Mouse (Mus musculus) testis, adult 2 months (tissue): ENCODE results near the gene Plcb3.

Experiments used
- CTCF ChIP-seq: fragments of 200-500 bp; IDR thresholded peaks from 2 replicates; pipeline ENCODE4 v1.5.1; 2012; ENCODE audit warnings: low read depth, mild to moderate bottlenecking, inconsistent platforms, low read length, moderate library complexity; ENCODE audit not compliant: control insufficient read depth, insufficient read depth, insufficient replicate concordance
- POLR2A ChIP-seq: fragments of 200-500 bp; IDR thresholded peaks from 2 replicates; pipeline ENCODE4 v1.6.1; 2012; ENCODE audit warnings: low read depth, mild to moderate bottlenecking, inconsistent platforms, low read length, moderate library complexity; ENCODE audit not compliant: control insufficient read depth

DNA sequence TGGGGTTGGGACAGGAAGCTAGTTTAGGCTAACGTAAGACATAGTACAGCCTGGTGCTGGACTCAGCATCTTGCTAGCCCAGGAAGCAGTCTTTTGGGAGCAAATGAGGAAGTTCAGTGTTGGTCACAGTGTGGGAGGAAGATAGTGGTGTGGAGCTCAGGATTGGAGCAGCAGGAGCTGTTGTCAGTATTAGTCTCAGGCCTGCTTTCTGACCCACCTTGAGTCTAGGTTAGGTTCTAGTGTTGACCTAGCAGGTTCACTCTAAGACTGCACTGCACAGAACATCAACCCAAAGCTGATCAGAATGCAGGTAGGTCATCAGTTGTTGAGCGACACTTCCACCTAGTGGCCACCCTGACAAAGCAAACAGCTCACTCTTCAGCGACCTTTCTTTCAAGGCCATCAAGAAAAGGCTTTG is 44.0 kb upstream of the Plcb3 start:
- no peak for TF ChIP-seq POLR2A
- no peak; the same call in 1 of the 2 replicates for TF ChIP-seq CTCF
